Mouse (Mus musculus) ES-E14 (cell line): ENCODE results near the gene Pomgnt1.

Experiments used
- CHD2 ChIP-seq: IDR thresholded peaks from 2 replicates; pipeline ENCODE4 v1.6.1; 2014; ENCODE audit warnings: mild to moderate bottlenecking, low read depth, low read length, inconsistent platforms
- HCFC1 ChIP-seq: IDR thresholded peaks from 2 replicates; pipeline ENCODE4 v1.6.1; 2012; ENCODE audit warnings: low read length, inconsistent platforms, borderline replicate concordance; ENCODE audit not compliant: insufficient read depth
- MAFK ChIP-seq: IDR thresholded peaks from 2 replicates; pipeline ENCODE4 v1.6.1; 2014; ENCODE audit warnings: mild to moderate bottlenecking, low read depth, low read length, inconsistent platforms; ENCODE audit not compliant: insufficient read depth
- ZC3H11A ChIP-seq: IDR thresholded peaks from 2 replicates; pipeline ENCODE4 v1.6.1; 2012; ENCODE audit warnings: low read depth, mild to moderate bottlenecking, inconsistent platforms, low read length, borderline replicate concordance

- TF ChIP-seq MAFK (no peak), CHD2 (no peak), HCFC1 (no peak), ZC3H11A (no peak)
Measured at GRCm38 (mm10) chr4:116143891-116144717, 20.5 kb downstream of the Pomgnt1 start.
